Mouse (Mus musculus) lung, postnatal 0 days (tissue): Measurements from ENCODE around the gene Gm156. TPM values are rescaled to one million over a fixed set of nuclear protein-coding genes. Genes with fewer than 3 reads are reported as not detected.

Source experiments
- ATAC-seq: fragments of 200-750 bp; cut with Nextera tagmentation; 2 replicates; pipeline ENCODE4 v1.8.0; 2017; ENCODE audit warnings: moderate library complexity
- DNase-seq: peaks from one replicate; pipeline ENCODE4 v3.0.0-alpha.2; 2016; ENCODE audit warnings: low spot score
- H3K27ac ChIP-seq: fragments of 300-500 bp; sonication (generic); 2 replicates; pipeline ENCODE4 v1.5.1; 2014; ENCODE audit warnings: antibody characterized with exemption, mild to moderate bottlenecking, low read length, mixed read lengths
- H3K27me3 ChIP-seq: fragments of 300-500 bp; sonication (generic); replicated peaks from 2 replicates; pipeline ENCODE4 v1.6.1; 2014; ENCODE audit warnings: low read length, mixed read lengths; ENCODE audit not compliant: insufficient read depth
- H3K36me3 ChIP-seq: fragments of 300-500 bp; sonication (generic); 2 replicates; pipeline ENCODE4 v1.6.1; 2014; ENCODE audit warnings: low read length, mixed read lengths; ENCODE audit not compliant: insufficient read depth
- H3K4me1 ChIP-seq: fragments of 300-500 bp; sonication (generic); 2 replicates; pipeline ENCODE4 v1.6.1; 2014; ENCODE audit warnings: antibody characterized with exemption, low read depth, low read length, mixed read lengths; ENCODE audit not compliant: insufficient read depth
- H3K4me2 ChIP-seq: fragments of 300-500 bp; sonication (generic); replicated peaks from 2 replicates; pipeline ENCODE4 v1.6.1; 2014; ENCODE audit warnings: low read depth, mild to moderate bottlenecking, low read length, moderate library complexity, mixed read lengths
- H3K4me3 ChIP-seq: fragments of 300-500 bp; sonication (generic); 2 replicates; pipeline ENCODE4 v1.5.1; 2014; ENCODE audit warnings: low read depth, low read length
- H3K9ac ChIP-seq: fragments of 300-500 bp; sonication (generic); replicated peaks from 2 replicates; pipeline ENCODE4 v1.6.1; 2014; ENCODE audit warnings: low read depth, mild to moderate bottlenecking
- H3K9me3 ChIP-seq: fragments of 300-500 bp; sonication (generic); 2 replicates; pipeline ENCODE4 v1.6.1; 2016; ENCODE audit warnings: low read length, mixed read lengths
- CTCF ChIP-seq: IDR thresholded peaks from 2 replicates; pipeline ENCODE4 v1.5.1; 2016; ENCODE audit warnings: antibody characterized with exemption, mild to moderate bottlenecking
- EP300 ChIP-seq: IDR thresholded peaks from 2 replicates; pipeline ENCODE4 v1.6.1; 2016; ENCODE audit warnings: antibody characterized with exemption, mild to moderate bottlenecking, control low read depth
- WGBS: fragments of 180-500 bp; shearing (Covaris S2); extraction: QIAGEN DNeasy Blood & Tissue Kit; methylation state at CpG from one replicate; pipeline ENCODE4 v1.1.7; 2014; 5-methylcytosine and 5-hydroxymethylcytosine counted together
- polyA plus RNA-seq: library from polyadenylated mRNA; unstranded; fragments of >200 nt; fragmentation: Nextera tagmentation; extraction: Ambion mirVana; gene quantifications from 2 replicates; pipeline ENCODE4 v1.2.1, GENCODE M21; 2015

Gm156 gene
- polyA plus RNA-seq, 1 experiment from 2014 or later, result not detected

GRCm38 (mm10) chr6:129740069-129740721, 43.9 kb downstream of the Gm156 start, which contains the start of gene Klri2:
Klri2 (minus strand) TSS chr6:129740484.
- ATAC-seq (no peak), DNase-seq (no peak)
- no peaks in the 10 kb centered on the region for H3K36me3 ChIP-seq
- WGBS, result 53% methylated on average over 2 of the region's 2 CpGs
- H3K27me3 ChIP-seq, result no peaks in the 10 kb centered on the region
- H3K4me2 ChIP-seq, result no peak within 1 kb of the TSS
- H3K4me3 ChIP-seq, result no peak within 1 kb of the TSS
- H3K9me3 ChIP-seq, result no peaks in the 10 kb centered on the region
- H3K9ac ChIP-seq, result no peak within 1 kb of the TSS
- TF ChIP-seq CTCF (no peak), EP300 (no peak)
- no peak within 1 kb of the TSS for H3K27ac ChIP-seq
- no peaks in the 10 kb centered on the region for H3K4me1 ChIP-seq

GRCm38 (mm10) chr6:129736414-129736813, 47.7 kb downstream of the Gm156 start:
- H3K36me3 ChIP-seq, result no peaks in the 10 kb centered on the region
- no peaks in the 10 kb centered on the region for H3K9me3 ChIP-seq
- H3K4me3 ChIP-seq, result no peak overlapping the region
- H3K9ac ChIP-seq, result no peak overlapping the region
- no peak overlapping the region for H3K4me2 ChIP-seq
- no peak overlapping the region for H3K27ac ChIP-seq
- H3K27me3 ChIP-seq, result no peaks in the 10 kb centered on the region
- DNase-seq, result no peak
- no peak for TF ChIP-seq EP300
- TF ChIP-seq CTCF, result no peak
- H3K4me1 ChIP-seq, result no peaks in the 10 kb centered on the region
- no peak for ATAC-seq

- no peaks in the 10 kb centered on the region for H3K9me3 ChIP-seq
- no peaks in the 10 kb centered on the region for H3K36me3 ChIP-seq
- H3K27ac ChIP-seq, result no peak overlapping the region
- H3K27me3 ChIP-seq, result no peaks in the 10 kb centered on the region
- DNase-seq (no peak), ATAC-seq (no peak)
- no peak overlapping the region for H3K9ac ChIP-seq
- WGBS, result 80% methylated on average over 1 of the region's 1 CpGs
- H3K4me3 ChIP-seq, result no peak overlapping the region
- no peak overlapping the region for H3K4me2 ChIP-seq
- TF ChIP-seq CTCF (no peak), EP300 (no peak)
- H3K4me1 ChIP-seq, result no peaks in the 10 kb centered on the region
Observed at GRCm38 (mm10) chr6:129727237-129727636, 56.8 kb downstream of the Gm156 start.

DNA sequence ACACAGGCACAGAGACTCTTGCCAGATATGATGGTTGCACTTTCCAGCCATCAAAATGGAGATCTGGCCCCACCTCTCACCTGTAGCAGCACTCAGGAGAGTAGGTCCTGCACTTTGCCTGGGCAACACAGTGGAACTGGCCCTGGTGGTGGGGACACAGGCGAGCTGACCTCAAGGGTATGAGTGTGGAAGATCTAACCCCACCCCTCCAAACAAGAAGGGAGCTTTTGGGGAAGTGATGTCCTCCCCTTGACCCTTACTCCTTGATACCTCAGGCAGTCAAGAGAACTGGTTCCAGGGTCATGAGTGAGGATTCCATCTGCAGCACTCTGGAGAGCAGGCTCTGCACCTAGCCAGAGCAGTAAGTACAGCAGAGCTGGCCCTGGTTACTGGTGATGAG, 62.7 kb downstream of the Gm156 start:
- ATAC-seq, result no peak
- WGBS, result 46% methylated on average over 1 of the region's 1 CpGs
- Histone ChIP-seq H3K27me3 (no peaks in the 10 kb centered on the region), H3K36me3 (no peaks in the 10 kb centered on the region), H3K4me3 (no peak overlapping the region), H3K9ac (no peak overlapping the region), H3K27ac (no peak overlapping the region), H3K4me2 (no peak overlapping the region), H3K9me3 (no peaks in the 10 kb centered on the region), H3K4me1 (no peaks in the 10 kb centered on the region)
- no peak for DNase-seq
- TF ChIP-seq EP300 (no peak), CTCF (no peak)

DNA sequence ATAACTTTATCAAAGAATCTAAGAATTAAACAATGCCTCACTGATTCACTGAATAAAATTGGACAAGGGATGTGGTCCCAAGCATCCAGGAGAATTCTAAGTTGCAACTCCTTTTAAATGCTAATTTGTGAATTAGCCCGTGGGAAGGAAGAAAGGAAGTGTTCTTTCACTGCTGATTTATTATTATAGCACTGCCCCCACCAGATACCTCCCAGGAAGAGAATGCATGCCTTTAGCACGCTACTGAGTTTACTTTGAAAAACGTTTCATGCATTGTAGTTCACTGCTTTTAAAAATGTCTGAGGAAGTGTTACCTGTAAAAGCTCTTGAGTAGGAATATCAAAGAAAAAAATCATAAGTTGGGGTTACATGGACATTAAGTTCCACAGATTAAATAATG, 63.6 kb downstream of the Gm156 start:
- DNase-seq (no peak), ATAC-seq (no peak)
- Histone ChIP-seq H3K36me3 (no peaks in the 10 kb centered on the region), H3K27me3 (no peaks in the 10 kb centered on the region), H3K27ac (no peak overlapping the region), H3K4me2 (no peak overlapping the region), H3K9ac (no peak overlapping the region), H3K4me3 (no peak overlapping the region), H3K4me1 (no peaks in the 10 kb centered on the region), H3K9me3 (no peaks in the 10 kb centered on the region)
- WGBS, result 20% methylated on average over 3 of the region's 3 CpGs
- no peak for TF ChIP-seq CTCF
- no peak for TF ChIP-seq EP300

GRCm38 (mm10) chr6:129717032-129717431, 67.0 kb downstream of the Gm156 start, which contains the start of gene Klri1:
Klri1 (minus strand) TSS chr6:129717132.
- no peak within 1 kb of the TSS for H3K27ac ChIP-seq
- no peak within 1 kb of the TSS for H3K4me2 ChIP-seq
- no peaks in the 10 kb centered on the region for H3K27me3 ChIP-seq
- DNase-seq (no peak), ATAC-seq (no peak)
- 86% methylated on average over 4 of the region's 4 CpGs for WGBS
- TF ChIP-seq CTCF, result no peak
- TF ChIP-seq EP300, result no peak
- no peaks in the 10 kb centered on the region for H3K36me3 ChIP-seq
- no peaks in the 10 kb centered on the region for H3K4me1 ChIP-seq
- no peak within 1 kb of the TSS for H3K4me3 ChIP-seq
- H3K9me3 ChIP-seq, result no peaks in the 10 kb centered on the region
- H3K9ac ChIP-seq, result no peak within 1 kb of the TSS

Other genes starting within 250 kb of the Gm156 start
- gene Klre1, start 206.4 kb downstream of the Gm156 start, polyA plus RNA-seq, result 0.08 and 0.29 TPM in 2 replicates
- gene Klrd1, start 192.5 kb downstream of the Gm156 start, polyA plus RNA-seq, result 0.93 and 1.4 TPM in 2 replicates
- 0.57 and 0.71 TPM in 2 replicates for gene Klrk1, start 160.4 kb downstream of the Gm156 start, polyA plus RNA-seq
- not detected in 2 replicates for gene Klrc3, start 140.9 kb downstream of the Gm156 start, polyA plus RNA-seq
- 0.13 TPM in 1 of 2 replicates, not detected in the other for gene Klrc2, start 123.6 kb downstream of the Gm156 start, polyA plus RNA-seq
- gene Klrc1, start 105.3 kb downstream of the Gm156 start, polyA plus RNA-seq, result 0.30 and 0.61 TPM in 2 replicates
- not detected in 2 replicates for gene Klri1, start 67.1 kb downstream of the Gm156 start, polyA plus RNA-seq
- gene Klri2, start 43.8 kb downstream of the Gm156 start, polyA plus RNA-seq, result 0.04 TPM in 1 of 2 replicates, not detected in the other
- not detected in 2 replicates for gene Gm17631, start 78.4 kb upstream of the Gm156 start, polyA plus RNA-seq
- gene Klra17, start 92.4 kb upstream of the Gm156 start, polyA plus RNA-seq, result 0.10 TPM in 1 of 2 replicates, not detected in the other
- gene Klra5, start 133.4 kb upstream of the Gm156 start, polyA plus RNA-seq, result 0.51 and 0.57 TPM in 2 replicates
- not detected in 2 replicates for gene Klra6, start 242.7 kb upstream of the Gm156 start, polyA plus RNA-seq